Mouse (Mus musculus) embryonic fibroblast, embryonic 13.5 days (primary cell): ENCODE results near the gene Fkbpl.

Experiments
- CTCF ChIP-seq: IDR thresholded peaks from 2 replicates; pipeline ENCODE4 v1.5.1; 2011; ENCODE audit warnings: mild to moderate bottlenecking, control low read depth, low read length, moderate library complexity, borderline replicate concordance; ENCODE audit not compliant: insufficient read depth
- POLR2A ChIP-seq: IDR thresholded peaks from 2 replicates; pipeline ENCODE4 v1.6.1; 2011; ENCODE audit warnings: low read depth, mild to moderate bottlenecking, control low read depth, low read length, moderate library complexity

DNA sequence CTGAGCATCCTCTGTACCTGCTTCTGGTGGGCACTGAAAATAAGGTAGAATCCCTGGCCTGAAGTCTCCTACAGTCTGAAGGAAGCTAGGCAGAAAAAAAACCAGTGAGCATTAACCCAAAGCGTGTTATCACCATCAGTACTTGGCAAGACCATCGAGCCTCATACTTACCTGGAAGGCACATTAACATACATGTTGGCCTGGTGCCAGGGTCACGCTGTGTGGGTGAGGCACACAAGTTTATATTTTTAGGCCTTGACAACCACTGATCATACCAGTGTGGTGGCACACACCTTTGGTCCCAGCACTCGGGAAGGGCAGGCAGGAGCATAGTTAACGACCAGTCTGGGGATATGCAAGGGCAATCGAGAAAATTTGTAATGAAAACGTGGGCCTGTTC is 36.6 kb upstream of the Fkbpl start:
- TF ChIP-seq POLR2A: no peak
- no peak for TF ChIP-seq CTCF
